Mouse (Mus musculus) cerebellum, adult 2 months (tissue): ENCODE results near the gene Lsm4.
A peak's percentile ranks its signal among the peaks of the same experiment; 100 is the strongest.

Experiments
- CTCF ChIP-seq: fragments of 200-500 bp; IDR thresholded peaks from 2 replicates; pipeline ENCODE4 v1.5.1; 2011; ENCODE audit warnings: low read depth, mild to moderate bottlenecking, control low read depth, low read length, moderate library complexity, borderline replicate concordance; ENCODE audit not compliant: insufficient read depth
- POLR2A ChIP-seq: fragments of 200-500 bp; IDR thresholded peaks from 2 replicates; pipeline ENCODE4 v1.6.1; 2011; ENCODE audit warnings: low read length, control low read depth, borderline replicate concordance; ENCODE audit not compliant: insufficient read depth

DNA sequence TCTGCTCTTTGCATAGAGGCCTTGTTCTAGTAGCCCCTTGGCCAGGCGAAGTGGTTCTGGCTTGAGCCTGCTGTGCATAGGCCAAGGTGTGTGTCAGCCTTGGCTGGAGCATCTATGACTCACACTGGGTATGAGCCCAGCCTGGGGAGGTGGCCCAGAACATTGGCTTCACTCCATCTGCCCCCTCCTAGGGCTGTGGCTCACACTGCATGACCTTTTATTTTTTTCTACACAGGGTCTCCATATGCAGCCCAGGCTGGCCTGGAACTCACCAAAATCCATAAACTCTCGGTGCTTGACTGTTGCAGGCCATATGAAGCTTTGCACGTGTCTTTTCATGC lies 29.8 kb downstream of the Lsm4 start:
- 0 out of 2 replicates have a peak, but pooled peaks have one; percentile 20 for TF ChIP-seq POLR2A
- TF ChIP-seq CTCF, result no peak
